Mouse (Mus musculus) heart, postnatal 25 days (tissue): ENCODE measurements around the gene Cdk14. TPM values are rescaled to one million over a fixed set of nuclear protein-coding genes. Genes with fewer than 3 reads are reported as not detected.

Experiments
- DNase-seq: peaks from one replicate; pipeline ENCODE4 v3.0.0; 2022; ENCODE audit warnings: low spot score
- intact Hi-C: fragments of 180-260 bp; cut with DNase I; formaldehyde crosslinking; loops from one replicate; pipeline ENCODE4 v1.15.1; 2025
- total RNA-seq, 2 experiments: library from RNA; stranded (reverse); gene quantifications; 2 replicates each; pipeline ENCODE4 v1.2.3; 2021

The Cdk14 gene
- total RNA-seq, 2 experiments from 2014 or later = 9.8 to 10.2 TPM

DNA sequence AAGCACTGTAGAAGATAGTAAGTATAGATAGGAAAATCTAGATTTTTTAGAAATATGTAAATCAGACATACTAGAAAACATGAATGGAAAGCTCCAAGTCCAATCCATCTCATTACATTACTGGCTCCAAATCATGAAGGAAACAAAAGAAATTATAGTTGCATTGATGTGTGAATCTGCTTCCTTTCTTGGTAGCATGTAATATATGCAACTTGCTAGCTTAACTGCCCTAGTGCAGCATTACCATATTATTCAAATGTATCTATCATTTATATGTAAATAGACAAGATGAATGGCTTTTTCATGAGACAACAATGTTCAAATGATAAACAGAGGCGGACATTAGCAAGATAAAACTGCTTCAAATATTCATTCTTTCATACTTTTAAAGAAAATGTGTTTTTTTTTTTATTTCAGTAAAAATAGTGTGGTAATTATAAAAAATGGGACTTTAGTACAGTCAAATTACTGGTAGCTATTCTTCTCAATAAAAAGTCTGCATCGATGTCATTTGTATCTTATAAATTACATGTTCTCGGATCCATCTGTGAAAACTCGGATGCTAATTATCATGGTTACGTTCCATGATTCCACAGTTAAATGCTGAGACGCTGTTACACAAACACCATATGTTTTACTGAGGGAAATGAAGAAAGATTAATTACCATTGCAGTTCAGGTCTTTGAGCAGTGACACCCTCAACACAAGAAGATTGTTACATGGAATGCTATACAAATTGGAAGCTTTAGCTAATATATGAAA is 285.8 kb downstream of the Cdk14 start:
- intact Hi-C loops = no loop called here
- DNase-seq = no peak

DNA sequence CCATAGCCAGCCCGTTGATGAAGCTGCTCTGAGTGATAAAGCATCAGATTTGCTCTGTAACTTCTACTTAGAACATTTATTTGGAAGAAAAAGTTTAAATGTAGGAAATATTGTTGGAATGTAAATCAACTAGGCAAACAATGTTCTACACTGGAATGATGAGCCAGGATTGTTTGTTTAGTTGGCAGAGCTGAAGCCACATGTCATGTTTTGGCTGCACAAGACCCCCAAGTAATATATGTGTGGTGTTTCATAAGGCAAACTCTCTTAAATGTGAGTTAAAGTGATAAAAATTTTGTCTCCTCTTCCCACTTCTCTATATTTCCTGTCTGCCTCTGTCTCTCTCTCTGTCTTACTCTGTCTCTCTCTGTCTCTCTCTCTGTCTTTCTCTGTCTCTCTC is 291.3 kb downstream of the Cdk14 start:
- intact Hi-C loops = no loop called here
- no peak for DNase-seq

DNA sequence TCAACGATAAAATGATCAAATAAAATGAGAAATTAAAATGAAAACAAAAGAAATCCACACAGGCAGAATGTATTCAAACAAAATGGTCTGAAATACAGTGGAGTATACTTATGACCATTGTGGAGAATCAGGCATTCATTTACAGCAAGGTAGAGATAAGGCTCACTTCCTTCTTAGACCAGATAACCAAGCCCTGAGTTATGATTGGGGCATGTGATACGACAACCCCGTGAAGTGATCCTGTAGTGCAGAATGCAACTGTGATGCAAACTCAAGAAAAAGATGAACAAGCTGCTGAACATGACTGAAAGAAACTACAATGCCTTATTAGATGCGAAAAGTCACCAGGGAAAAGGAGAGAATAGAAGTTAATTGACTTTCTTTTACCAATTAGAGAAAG is 295.5 kb downstream of the Cdk14 start:
- no peak for DNase-seq
- intact Hi-C loops = no loop called here

DNA sequence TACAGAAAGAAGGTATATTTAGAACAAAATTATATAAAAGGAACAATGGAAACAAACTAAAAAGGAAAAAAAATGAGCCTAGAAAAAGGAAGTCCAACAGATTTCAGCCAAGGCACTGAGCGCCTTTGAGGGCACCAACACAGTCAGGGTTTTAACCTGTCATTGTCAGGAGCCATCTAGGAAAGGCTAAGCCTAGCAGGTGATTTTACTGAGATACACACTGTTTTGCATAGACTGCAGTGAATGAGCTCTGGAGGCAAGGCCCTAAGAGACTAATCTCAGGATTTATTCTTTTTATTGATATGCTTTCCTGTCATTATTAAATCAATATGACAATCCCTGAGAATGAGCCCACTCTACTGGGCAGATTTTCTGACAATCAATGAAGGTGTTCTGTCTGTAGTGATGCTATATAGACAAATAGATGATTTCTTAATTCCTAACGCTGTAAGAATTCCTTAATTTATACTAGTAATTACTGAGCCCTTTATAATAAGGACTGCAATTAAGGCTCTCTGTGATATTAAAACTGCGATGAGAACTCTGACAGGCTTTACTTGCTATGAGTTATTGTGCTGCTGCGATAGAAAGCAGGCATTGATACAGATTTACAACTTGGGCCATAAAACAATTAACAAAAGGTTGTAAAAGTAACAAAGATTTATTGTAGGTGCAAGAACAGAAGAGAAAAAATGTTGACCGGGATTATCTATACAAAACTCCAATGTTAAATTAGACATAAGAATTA is 303.2 kb downstream of the Cdk14 start:
- intact Hi-C loops = no loop called here
- DNase-seq = no peak

GRCm38 (mm10) chr5:5115546-5115945 is 304.6 kb downstream of the Cdk14 start:
- no peak for DNase-seq
- intact Hi-C loops = no loop called here

GRCm38 (mm10) chr5:5109621-5110020 is 310.5 kb downstream of the Cdk14 start:
- no peak for DNase-seq
- intact Hi-C loops = no loop called here

GRCm38 (mm10) chr5:5109017-5109416 is 311.1 kb downstream of the Cdk14 start:
- intact Hi-C loops = no loop called here
- no peak for DNase-seq

GRCm38 (mm10) chr5:5096248-5096915 is 323.7 kb downstream of the Cdk14 start:
- DNase-seq = no peak
- intact Hi-C loops = no loop called here

- intact Hi-C loops = no loop called here
- DNase-seq = no peak
Measured at GRCm38 (mm10) chr5:5092736-5093135, 327.4 kb downstream of the Cdk14 start.

GRCm38 (mm10) chr5:5071526-5071925 is 348.6 kb downstream of the Cdk14 start:
- no peak for DNase-seq
- intact Hi-C loops = no loop called here

DNA sequence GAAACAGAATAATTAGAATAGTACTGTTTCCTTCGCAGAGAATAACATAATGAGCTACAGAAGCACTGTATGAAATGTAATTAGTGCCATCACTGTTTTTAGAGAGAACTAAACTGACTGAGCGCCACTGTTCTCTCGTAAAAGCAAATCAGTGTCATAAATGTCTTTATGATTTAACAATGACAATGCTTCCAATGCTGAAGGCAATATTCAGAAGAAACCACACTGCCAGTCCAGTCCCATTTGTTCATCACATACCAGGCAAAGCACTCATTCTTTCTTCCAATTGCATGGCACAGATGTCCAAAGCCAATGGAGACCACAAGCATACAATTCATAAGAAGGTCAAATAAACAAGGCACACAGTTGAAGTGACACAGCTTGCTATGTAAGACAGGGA is 355.4 kb downstream of the Cdk14 start:
- no peak for DNase-seq
- intact Hi-C loops = no loop called here

DNA sequence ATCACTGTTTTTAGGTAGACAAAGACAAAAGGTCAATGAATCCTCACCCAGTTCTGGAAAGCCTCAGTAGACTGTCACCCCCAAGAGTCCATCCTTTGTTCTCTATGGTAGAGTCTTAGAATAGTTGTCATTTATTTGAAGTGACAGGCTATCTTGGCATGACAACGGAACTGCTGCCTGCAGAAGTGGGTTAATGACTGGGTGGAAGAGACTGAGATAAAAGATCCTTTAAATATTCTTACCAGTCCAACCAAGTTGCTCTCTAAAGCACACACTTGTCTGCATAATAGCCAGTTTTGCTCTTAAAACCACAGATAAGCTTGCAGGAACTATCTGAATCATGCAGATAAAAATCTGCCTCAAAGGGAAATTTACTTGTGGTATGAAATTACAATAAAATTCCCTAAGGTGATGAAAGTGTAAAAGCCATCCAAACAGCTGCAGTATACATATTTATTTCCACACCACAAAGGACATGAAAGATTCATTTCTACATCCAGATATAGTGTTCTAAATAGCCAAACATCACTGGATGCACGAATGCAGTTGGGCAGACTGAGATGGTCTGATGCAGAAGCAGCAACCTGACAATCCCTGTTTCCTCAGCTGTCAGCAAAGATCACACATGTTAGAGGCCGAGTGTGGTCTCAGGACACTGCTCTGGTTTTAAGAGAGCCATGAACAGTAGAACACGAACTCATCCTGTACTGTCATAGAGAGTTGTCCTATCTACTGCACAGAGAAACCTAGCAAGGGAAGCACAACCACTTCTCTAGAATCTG is 363.8 kb downstream of the Cdk14 start:
- no peak for DNase-seq
- intact Hi-C loops = no loop called here

DNA sequence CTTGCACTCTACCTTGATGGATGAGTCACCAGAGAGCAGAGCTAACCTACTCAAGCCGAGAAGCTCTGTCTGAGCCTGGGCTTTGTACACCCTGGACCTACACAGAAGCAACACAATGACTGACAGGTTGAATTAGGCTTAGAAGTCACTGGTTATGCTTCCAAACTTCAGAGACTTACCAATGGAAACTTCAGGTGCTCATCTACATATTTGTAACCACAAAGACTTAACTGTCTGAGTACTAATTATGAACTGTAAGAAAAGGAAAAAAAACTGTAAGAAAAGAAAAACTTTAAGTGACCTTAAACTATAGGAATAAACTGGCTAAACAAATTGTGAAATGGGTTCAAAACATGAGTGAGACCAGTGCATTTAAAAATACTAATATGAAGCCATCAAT is 364.6 kb downstream of the Cdk14 start:
- no peak for DNase-seq
- intact Hi-C loops = no loop called here

GRCm38 (mm10) chr5:5054270-5054669 is 365.8 kb downstream of the Cdk14 start:
- intact Hi-C loops = no loop called here
- DNase-seq = no peak

- intact Hi-C loops = no loop called here
- no peak for DNase-seq
Measured at GRCm38 (mm10) chr5:5044326-5044725, 375.8 kb downstream of the Cdk14 start.

DNA sequence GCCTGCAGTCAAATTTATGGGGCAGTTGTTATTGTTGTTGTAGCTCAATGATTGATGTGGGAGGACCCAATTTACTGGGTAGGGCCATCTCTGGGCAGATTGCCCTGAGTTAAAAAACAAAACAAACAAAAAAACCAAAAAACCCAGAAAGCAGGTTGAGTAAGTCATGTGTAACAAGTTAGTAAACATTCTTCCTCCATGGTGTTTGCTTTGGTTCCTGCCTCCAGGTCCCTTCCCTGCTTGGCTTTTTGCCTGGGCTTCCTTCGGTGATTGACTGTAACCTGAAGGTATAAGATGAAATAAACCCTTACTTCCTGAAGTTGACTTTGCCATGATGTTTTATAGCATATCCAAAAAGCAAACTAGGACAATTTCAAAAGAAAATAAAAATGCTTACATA is 377.4 kb downstream of the Cdk14 start:
- intact Hi-C loops = no loop called here
- DNase-seq = no peak

DNA sequence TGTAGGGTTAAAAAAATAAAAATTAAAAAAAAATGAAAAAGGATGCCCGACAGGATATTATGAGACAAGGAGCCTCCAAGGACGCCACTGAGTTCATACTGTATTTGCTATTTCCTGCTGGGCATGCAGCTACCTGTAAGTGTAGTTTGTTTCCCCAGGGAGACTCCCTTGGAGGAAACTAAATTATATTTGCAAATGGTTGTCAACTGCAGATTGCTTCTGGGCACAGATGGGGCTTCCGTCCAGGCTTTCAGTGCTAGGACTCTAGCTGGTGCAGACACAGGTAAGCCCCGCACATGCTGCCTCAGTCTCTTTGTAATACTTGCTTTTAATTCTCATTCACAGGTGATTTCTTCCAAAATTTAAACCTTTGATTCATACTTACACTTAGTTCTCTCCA is 378.6 kb downstream of the Cdk14 start:
- intact Hi-C loops = no loop called here
- DNase-seq = no peak

- no peak for DNase-seq
- intact Hi-C loops = no loop called here
Measured at GRCm38 (mm10) chr5:5039700-5040284, 380.3 kb downstream of the Cdk14 start.

GRCm38 (mm10) chr5:5033445-5033844 is 386.7 kb downstream of the Cdk14 start:
- intact Hi-C loops = no loop called here
- DNase-seq = no peak

DNA sequence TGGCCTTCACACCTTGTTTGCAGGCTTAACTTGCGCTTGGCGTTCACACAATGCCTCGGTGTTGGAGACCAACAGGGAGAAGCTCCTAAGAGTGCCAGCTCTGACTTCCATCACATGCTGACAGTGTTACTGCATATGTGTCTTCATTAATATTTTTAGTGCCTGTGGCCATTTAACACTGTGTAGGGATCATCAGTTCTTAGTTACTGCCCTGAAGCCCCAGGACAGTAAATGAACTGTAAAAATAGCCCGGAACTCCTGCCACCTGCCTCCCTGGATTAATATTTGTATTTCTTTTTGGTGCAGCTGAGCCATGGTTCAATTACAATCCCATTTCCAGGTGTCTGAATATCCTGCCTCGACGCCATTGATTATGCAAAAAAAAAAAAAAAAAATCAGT is 387.3 kb downstream of the Cdk14 start:
- intact Hi-C loops = no loop called here
- no peak for DNase-seq
